Mouse (Mus musculus): ENCODE data around the gene Zscan12.

- TF ChIP-seq CTCF (IDR thresholded peaks at IDR 0.05; ENCODE audit: borderline replicate concordance, control insufficient read depth, extremely low read depth, insufficient read depth, low read length, poor library complexity) (no peak), POLR2A (IDR thresholded peaks at IDR 0.05; ENCODE audit: control insufficient read depth, extremely low read depth, insufficient read depth, low read length, poor library complexity) (no peak)
Observed at GRCm38 (mm10) chr13:21407341-21407740, 44.7 kb downstream of the Zscan12 start.

Measured in thymus, adult 2 months (tissue).